Mouse (Mus musculus) neural tube, embryonic 11.5 days (tissue): Measurements from ENCODE around the gene Zbtb8os. TPM values are rescaled to one million over a fixed set of nuclear protein-coding genes. Genes with fewer than 3 reads are reported as not detected.
A peak's percentile ranks its signal among the peaks of the same experiment; 100 is the strongest.

Source experiments
- ATAC-seq: fragments of 200-750 bp; cut with Nextera tagmentation; 2 replicates; pipeline ENCODE4 v1.8.0; 2017; ENCODE audit warnings: moderate number of reproducible peaks, mild to moderate bottlenecking, moderate TSS enrichment, moderate library complexity; ENCODE audit not compliant: insufficient read depth, low FRiP score, low TSS enrichment
- DNase-seq: peaks from one replicate; pipeline ENCODE4 v3.0.0-alpha.2; 2015; ENCODE audit warnings: low spot score
- H3K27ac ChIP-seq: fragments of 300-500 bp; sonication (generic); 2 replicates; pipeline ENCODE4 v1.5.1; 2014; ENCODE audit warnings: low read depth, mild to moderate bottlenecking, low read length
- H3K27me3 ChIP-seq: fragments of 300-500 bp; sonication (generic); 2 replicates; pipeline ENCODE4 v1.6.1; 2014; ENCODE audit warnings: mild to moderate bottlenecking, low read length, mixed read lengths; ENCODE audit not compliant: control insufficient read depth, insufficient read depth
- H3K36me3 ChIP-seq: fragments of 300-500 bp; sonication (generic); 2 replicates; pipeline ENCODE4 v1.6.1; 2014; ENCODE audit warnings: mild to moderate bottlenecking, low read length, moderate library complexity, mixed read lengths; ENCODE audit not compliant: control insufficient read depth, insufficient read depth
- H3K4me1 ChIP-seq: fragments of 300-500 bp; sonication (generic); 2 replicates; pipeline ENCODE4 v1.6.1; 2014; ENCODE audit warnings: low read length, mixed read lengths; ENCODE audit not compliant: control insufficient read depth, insufficient read depth
- H3K4me2 ChIP-seq: fragments of 300-500 bp; sonication (generic); 2 replicates; pipeline ENCODE4 v1.6.1; 2014; ENCODE audit warnings: low read depth, mild to moderate bottlenecking, moderate library complexity
- H3K4me3 ChIP-seq: fragments of 300-500 bp; sonication (generic); 2 replicates; pipeline ENCODE4 v1.5.1; 2014; ENCODE audit warnings: low read depth, low read length
- H3K9ac ChIP-seq: fragments of 300-500 bp; sonication (generic); 2 replicates; pipeline ENCODE4 v1.6.1; 2014; ENCODE audit warnings: mild to moderate bottlenecking, low read length
- H3K9me3 ChIP-seq: fragments of 300-500 bp; sonication (generic); 2 replicates; pipeline ENCODE4 v1.6.1; 2016; ENCODE audit warnings: low read length; ENCODE audit not compliant: control insufficient read depth
- WGBS: fragments of 180-500 bp; shearing (Covaris S2); extraction: QIAGEN DNeasy Blood & Tissue Kit; methylation state at CpG from one replicate; pipeline ENCODE4 v1.1.7; 2014; 5-methylcytosine and 5-hydroxymethylcytosine counted together
- polyA plus RNA-seq: library from polyadenylated mRNA; unstranded; fragments of >200 nt; fragmentation: Nextera tagmentation; extraction: Ambion mirVana; gene quantifications from 2 replicates; pipeline ENCODE4 v1.2.1, GENCODE M21; 2014

The Zbtb8os gene
- 36.7 and 42.4 TPM in 2 replicates for polyA plus RNA-seq

- Histone ChIP-seq H3K9ac (peak within 1 kb of the TSS; percentile 98), H3K4me2 (peak within 1 kb of the TSS; percentile 68), H3K36me3 (peaks cover 4% of the 10 kb centered on the region), H3K27me3 (no peaks in the 10 kb centered on the region), H3K4me3 (peak within 1 kb of the TSS; percentile 96), H3K9me3 (no peaks in the 10 kb centered on the region), H3K27ac (peak within 1 kb of the TSS; percentile 98), H3K4me1 (peaks cover 17% of the 10 kb centered on the region)
- DNase-seq (peak; percentile 100), ATAC-seq (peak; percentile 97)
- WGBS, result under 1% methylated on average over 65 of the region's 73 CpGs
These were observed at the start of gene Zbtb8os, which contains the start of gene Rbbp4 for GRCm38 (mm10) chr4:129335216-129336074. Gene Zbtb8os (plus strand): TSS chr4:129335695. Gene Rbbp4 (minus strand): TSS chr4:129335370.

- H3K4me3 ChIP-seq, result no peak overlapping the region
- ATAC-seq (no peak), DNase-seq (no peak)
- no peaks in the 10 kb centered on the region for H3K36me3 ChIP-seq
- 68% methylated on average over 5 of the region's 5 CpGs for WGBS
- no peak overlapping the region for H3K9ac ChIP-seq
- H3K27me3 ChIP-seq, result peaks cover 12% of the 10 kb centered on the region
- H3K9me3 ChIP-seq, result no peaks in the 10 kb centered on the region
- H3K4me2 ChIP-seq, result peak overlapping the region; percentile 93
- peaks cover 11% of the 10 kb centered on the region; the same call in 1 of the 2 replicates for H3K4me1 ChIP-seq
- no peak overlapping the region for H3K27ac ChIP-seq
These were observed 49.4 kb upstream of the Zbtb8os start for GRCm38 (mm10) chr4:129286001-129286682.

GRCm38 (mm10) chr4:129286683-129287471 lies 48.6 kb upstream of the Zbtb8os start:
- peaks cover 12% of the 10 kb centered on the region for H3K27me3 ChIP-seq
- H3K9ac ChIP-seq, result peak overlapping the region; percentile 58
- WGBS, result 4% methylated on average over 28 of the region's 28 CpGs
- peaks cover 11% of the 10 kb centered on the region; the same call in 1 of the 2 replicates for H3K4me1 ChIP-seq
- DNase-seq, result peak; percentile 26
- H3K9me3 ChIP-seq, result no peaks in the 10 kb centered on the region
- peak overlapping the region; percentile 93 for H3K4me2 ChIP-seq
- peak overlapping the region; percentile 45 for H3K4me3 ChIP-seq
- H3K36me3 ChIP-seq, result no peaks in the 10 kb centered on the region
- H3K27ac ChIP-seq, result 0 out of 2 replicates have a peak overlapping the region, but pooled peaks have one; percentile 35
- 0 out of 2 replicates have a peak, but pooled peaks have one; percentile 27 for ATAC-seq

GRCm38 (mm10) chr4:129287472-129287981 lies 48.0 kb upstream of the Zbtb8os start, which contains the start of gene Sync:
Gene Sync (plus strand): TSS chr4:129287617.
- whole genome bisulfite sequencing, result 0% methylated on average over 45 of the region's 53 CpGs
- Histone ChIP-seq H3K4me2 (peak within 1 kb of the TSS; percentile 93), H3K36me3 (no peaks in the 10 kb centered on the region), H3K4me3 (peak within 1 kb of the TSS; percentile 45), H3K27me3 (peaks cover 12% of the 10 kb centered on the region), H3K9me3 (no peaks in the 10 kb centered on the region), H3K9ac (peak within 1 kb of the TSS; percentile 58), H3K4me1 (peaks cover 11% of the 10 kb centered on the region; the same call in 1 of the 2 replicates), H3K27ac (0 out of 2 replicates have a peak within 1 kb of the TSS, but pooled peaks have one; percentile 35)
- ATAC-seq (peak; percentile 45; the same call in 1 of the 2 replicates), DNase-seq (peak; percentile 47)

GRCm38 (mm10) chr4:129288067-129288466 lies 47.4 kb upstream of the Zbtb8os start:
- H3K9me3 ChIP-seq, result no peaks in the 10 kb centered on the region
- H3K4me2 ChIP-seq, result peak overlapping the region; percentile 93
- H3K27me3 ChIP-seq, result peaks cover 12% of the 10 kb centered on the region
- no peak for ATAC-seq
- H3K4me1 ChIP-seq, result peaks cover 11% of the 10 kb centered on the region; the same call in 1 of the 2 replicates
- no peak for DNase-seq
- no peak overlapping the region for H3K27ac ChIP-seq
- H3K36me3 ChIP-seq, result no peaks in the 10 kb centered on the region
- WGBS, result 48% methylated on average over 3 of the region's 3 CpGs
- H3K4me3 ChIP-seq, result peak overlapping the region; percentile 45
- H3K9ac ChIP-seq, result no peak overlapping the region

GRCm38 (mm10) chr4:129289671-129290070 lies 45.8 kb upstream of the Zbtb8os start:
- DNase-seq (no peak), ATAC-seq (no peak)
- 91% methylated on average over 8 of the region's 8 CpGs for WGBS
- H3K9me3 ChIP-seq, result no peaks in the 10 kb centered on the region
- no peaks in the 10 kb centered on the region for H3K36me3 ChIP-seq
- H3K27me3 ChIP-seq, result peaks cover 12% of the 10 kb centered on the region
- no peak overlapping the region for H3K9ac ChIP-seq
- peaks cover 11% of the 10 kb centered on the region; the same call in 1 of the 2 replicates for H3K4me1 ChIP-seq
- no peak overlapping the region for H3K27ac ChIP-seq
- no peak overlapping the region for H3K4me3 ChIP-seq
- no peak overlapping the region for H3K4me2 ChIP-seq

GRCm38 (mm10) chr4:129292831-129293230 lies 42.7 kb upstream of the Zbtb8os start:
- no peak overlapping the region for H3K4me3 ChIP-seq
- no peaks in the 10 kb centered on the region for H3K9me3 ChIP-seq
- no peak overlapping the region for H3K27ac ChIP-seq
- DNase-seq (no peak), ATAC-seq (no peak)
- no peak overlapping the region for H3K9ac ChIP-seq
- 0 out of 2 replicates have a peak, but pooled peaks cover under 1% of the 10 kb centered on the region for H3K4me1 ChIP-seq
- no peak overlapping the region for H3K4me2 ChIP-seq
- no peaks in the 10 kb centered on the region for H3K27me3 ChIP-seq
- WGBS, result 62% methylated on average over 7 of the region's 7 CpGs
- no peaks in the 10 kb centered on the region for H3K36me3 ChIP-seq

GRCm38 (mm10) chr4:129293702-129294101 lies 41.8 kb upstream of the Zbtb8os start:
- Histone ChIP-seq H3K27ac (no peak overlapping the region), H3K36me3 (no peaks in the 10 kb centered on the region), H3K27me3 (no peaks in the 10 kb centered on the region), H3K4me3 (no peak overlapping the region), H3K9ac (peak overlapping the region; percentile 1; the same call in 1 of the 2 replicates), H3K4me2 (no peak overlapping the region), H3K4me1 (no peaks in the 10 kb centered on the region), H3K9me3 (no peaks in the 10 kb centered on the region)
- 35% methylated on average over 16 of the region's 16 CpGs for WGBS
- ATAC-seq (no peak), DNase-seq (no peak)
